Mouse (Mus musculus): ENCODE measurements around the gene Dok5.

- TF ChIP-seq CTCF (IDR thresholded peaks at IDR 0.05; ENCODE audit: extremely low read depth, insufficient read depth, insufficient read length, insufficient replicate concordance), result no peak
- no peak for TF ChIP-seq POLR2A (IDR thresholded peaks at IDR 0.05; ENCODE audit: low read depth, low read length)
Measured at GRCm38 (mm10) chr2:170922260-170922659, 190.7 kb downstream of the Dok5 start.
